Mouse (Mus musculus): Measurements from ENCODE around the gene Gm49336. TPM values are rescaled to one million over a fixed set of nuclear protein-coding genes. Genes with fewer than 3 reads are reported as not detected.
A peak's percentile ranks its signal among the peaks of the same experiment; 100 is the strongest.

Gene Gm49336
- polyA plus RNA-seq, 1 experiment from 2014 or later: 70.0 TPM

DNA sequence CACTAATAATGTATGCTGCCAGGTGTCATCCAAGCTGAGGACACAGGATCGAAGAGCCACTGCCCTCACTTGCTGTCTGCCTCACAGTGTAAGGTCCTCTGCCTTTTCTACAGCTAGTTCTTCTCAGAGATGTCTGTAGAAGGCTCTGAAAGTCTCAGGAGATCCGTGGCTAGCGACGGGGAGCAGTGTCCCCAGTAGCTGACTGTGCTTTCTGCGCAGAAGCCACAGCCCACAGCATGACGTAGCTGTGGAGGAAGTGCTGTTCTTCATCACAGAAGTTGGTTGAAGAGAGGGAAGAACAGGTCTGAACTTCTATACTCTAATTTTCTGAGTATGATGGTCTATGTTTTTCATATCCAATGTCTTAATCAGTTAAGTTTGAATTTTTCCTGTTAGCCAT is 18.0 kb upstream of the Gm49336 start:
- Histone ChIP-seq H3K27ac (ENCODE audit: low read depth, low read length) (no peak overlapping the region), H3K4me2 (peak overlapping the region; percentile 37), H3K9ac (ENCODE audit: low read depth, low read length) (no peak overlapping the region), H3K36me3 (ENCODE audit: control insufficient read depth, insufficient read depth, low read length) (no peaks in the 10 kb centered on the region), H3K4me1 (replicated peaks; ENCODE audit: control insufficient read depth, insufficient read depth, low read length) (0 out of 2 replicates have a peak, but pooled peaks cover 5% of the 10 kb centered on the region), H3K27me3 (replicated peaks; ENCODE audit: control insufficient read depth, insufficient read depth, low read length) (no peaks in the 10 kb centered on the region), H3K9me3 (ENCODE audit: control insufficient read depth, low read length) (no peaks in the 10 kb centered on the region), H3K4me3 (ENCODE audit: low read depth, low read length) (no peak overlapping the region)
- DNase-seq (ENCODE audit: low spot score) (no peak), ATAC-seq (replicated peaks; ENCODE audit: low FRiP score) (no peak)
- 47% methylated on average over 6 of the region's 6 CpGs for WGBS

DNA sequence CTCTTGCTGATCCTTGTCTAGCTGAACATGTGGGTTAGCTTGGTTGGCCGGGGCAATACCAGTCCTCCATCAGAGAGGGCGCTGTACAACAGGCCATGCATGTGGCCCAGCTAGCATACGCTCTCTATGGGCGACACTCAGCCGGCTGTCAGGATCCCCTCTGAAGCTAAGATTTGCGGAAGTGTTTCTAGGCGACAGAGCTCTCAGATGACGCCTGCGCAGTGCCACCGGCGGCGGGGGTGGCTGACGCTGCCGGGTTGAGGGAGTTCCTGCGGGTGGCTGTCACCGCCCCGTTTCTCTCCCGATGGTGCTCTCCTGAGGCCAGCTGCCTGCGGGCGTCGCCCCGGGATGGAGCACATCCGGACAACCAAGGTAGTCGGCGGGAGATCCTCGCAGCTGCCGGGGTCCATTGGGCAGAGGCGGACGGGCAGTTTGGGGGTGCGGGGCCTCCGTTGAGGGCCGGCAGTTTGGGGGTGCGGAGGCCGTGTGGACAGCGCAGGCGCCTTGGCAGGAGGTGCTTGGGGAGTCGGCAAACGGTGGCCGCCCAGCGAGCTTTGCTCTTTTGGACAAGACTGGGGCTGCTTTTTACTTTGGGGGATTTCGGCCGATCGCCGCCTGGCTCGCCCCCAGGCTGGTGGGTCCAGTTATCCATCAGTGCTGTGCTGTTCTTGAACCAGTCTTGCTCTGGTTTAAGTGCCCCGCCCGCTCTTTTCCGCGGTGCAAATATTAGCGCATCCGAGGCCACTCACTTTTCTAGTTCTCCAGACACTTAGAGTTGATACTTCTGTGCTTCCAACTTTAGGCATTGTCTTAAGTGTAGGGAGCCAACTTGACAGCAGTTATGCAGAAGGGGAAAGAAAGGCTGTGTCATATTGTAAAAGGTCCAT is 13.9 kb upstream of the Gm49336 start, which contains the start of gene Mtmr6:
Gene Mtmr6, plus strand, starts transcription at position 239 of the 887 bp plus-strand sequence.
- H3K4me1 ChIP-seq (replicated peaks; ENCODE audit: control insufficient read depth, insufficient read depth, low read length): 0 out of 2 replicates have a peak, but pooled peaks cover 5% of the 10 kb centered on the region
- no peaks in the 10 kb centered on the region for H3K27me3 ChIP-seq (replicated peaks; ENCODE audit: control insufficient read depth, insufficient read depth, low read length)
- no peaks in the 10 kb centered on the region for H3K9me3 ChIP-seq (ENCODE audit: control insufficient read depth, low read length)
- peak; percentile 94 for DNase-seq (ENCODE audit: low spot score)
- peak within 1 kb of the TSS; percentile 80 for H3K9ac ChIP-seq (ENCODE audit: low read depth, low read length)
- H3K4me3 ChIP-seq (ENCODE audit: low read depth, low read length): peak within 1 kb of the TSS; percentile 84
- H3K27ac ChIP-seq (ENCODE audit: low read depth, low read length): peak within 1 kb of the TSS; percentile 47
- no peaks in the 10 kb centered on the region for H3K36me3 ChIP-seq (ENCODE audit: control insufficient read depth, insufficient read depth, low read length)
- peak within 1 kb of the TSS; percentile 88 for H3K4me2 ChIP-seq
- peak; percentile 98 for ATAC-seq (replicated peaks; ENCODE audit: low FRiP score)
- WGBS: under 1% methylated on average over 51 of the region's 51 CpGs

DNA sequence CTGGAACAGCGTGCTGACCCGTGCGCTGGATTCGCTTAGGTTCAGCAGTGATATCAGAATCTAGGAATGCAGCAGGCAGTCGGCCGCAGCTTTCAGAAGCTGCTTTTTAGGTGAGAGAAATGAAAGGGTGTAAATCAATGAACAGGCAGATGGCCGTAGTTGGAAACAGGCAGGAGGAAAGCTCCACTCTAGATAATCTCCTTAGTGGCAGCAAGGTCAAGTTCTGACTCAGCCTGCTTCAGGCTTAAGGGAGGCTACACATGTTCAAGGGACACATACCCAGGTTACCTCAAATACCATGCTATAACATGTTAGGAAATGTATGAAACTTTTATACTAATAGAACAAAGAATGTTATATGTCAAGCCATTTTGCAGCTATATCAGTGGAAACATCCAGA is 11.0 kb upstream of the Gm49336 start:
- no peak overlapping the region for H3K9ac ChIP-seq (ENCODE audit: low read depth, low read length)
- 68% methylated on average over 7 of the region's 7 CpGs for WGBS
- no peak for ATAC-seq (replicated peaks; ENCODE audit: low FRiP score)
- DNase-seq (ENCODE audit: low spot score): no peak
- H3K9me3 ChIP-seq (ENCODE audit: control insufficient read depth, low read length): no peaks in the 10 kb centered on the region
- H3K36me3 ChIP-seq (ENCODE audit: control insufficient read depth, insufficient read depth, low read length): no peaks in the 10 kb centered on the region
- no peak overlapping the region for H3K4me3 ChIP-seq (ENCODE audit: low read depth, low read length)
- peaks cover 5% of the 10 kb centered on the region; the same call in 1 of the 2 replicates for H3K4me1 ChIP-seq (replicated peaks; ENCODE audit: control insufficient read depth, insufficient read depth, low read length)
- no peak overlapping the region for H3K27ac ChIP-seq (ENCODE audit: low read depth, low read length)
- no peaks in the 10 kb centered on the region for H3K27me3 ChIP-seq (replicated peaks; ENCODE audit: control insufficient read depth, insufficient read depth, low read length)
- H3K4me2 ChIP-seq: no peak overlapping the region

DNA sequence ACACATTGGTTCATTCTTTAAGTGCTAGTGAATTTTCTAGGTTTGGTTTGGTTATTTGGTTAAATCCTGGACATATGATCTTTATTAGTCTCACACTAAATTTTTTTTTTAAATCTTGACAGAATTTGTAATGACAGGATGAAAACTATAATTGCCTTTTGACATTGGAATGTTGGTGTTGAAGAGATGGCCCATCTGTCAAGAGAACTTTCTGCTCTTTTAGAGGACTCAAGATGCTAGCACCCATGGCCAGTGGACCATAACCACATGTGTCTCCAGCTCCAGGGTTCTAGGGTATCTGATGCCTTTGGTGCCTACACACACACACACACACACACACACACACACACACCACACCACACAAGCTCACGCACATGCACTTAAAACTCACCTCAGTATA is 6.5 kb upstream of the Gm49336 start:
- WGBS: 90% methylated on average over 1 of the region's 1 CpGs
- no peak overlapping the region for H3K4me3 ChIP-seq (ENCODE audit: low read depth, low read length)
- H3K4me2 ChIP-seq: no peak overlapping the region
- DNase-seq (ENCODE audit: low spot score) (no peak), ATAC-seq (replicated peaks; ENCODE audit: low FRiP score) (no peak)
- H3K27me3 ChIP-seq (replicated peaks; ENCODE audit: control insufficient read depth, insufficient read depth, low read length): no peaks in the 10 kb centered on the region
- H3K4me1 ChIP-seq (replicated peaks; ENCODE audit: control insufficient read depth, insufficient read depth, low read length): peaks cover 3% of the 10 kb centered on the region; the same call in 1 of the 2 replicates
- no peak overlapping the region for H3K27ac ChIP-seq (ENCODE audit: low read depth, low read length)
- no peaks in the 10 kb centered on the region for H3K36me3 ChIP-seq (ENCODE audit: control insufficient read depth, insufficient read depth, low read length)
- H3K9ac ChIP-seq (ENCODE audit: low read depth, low read length): no peak overlapping the region
- H3K9me3 ChIP-seq (ENCODE audit: control insufficient read depth, low read length): no peaks in the 10 kb centered on the region

DNA sequence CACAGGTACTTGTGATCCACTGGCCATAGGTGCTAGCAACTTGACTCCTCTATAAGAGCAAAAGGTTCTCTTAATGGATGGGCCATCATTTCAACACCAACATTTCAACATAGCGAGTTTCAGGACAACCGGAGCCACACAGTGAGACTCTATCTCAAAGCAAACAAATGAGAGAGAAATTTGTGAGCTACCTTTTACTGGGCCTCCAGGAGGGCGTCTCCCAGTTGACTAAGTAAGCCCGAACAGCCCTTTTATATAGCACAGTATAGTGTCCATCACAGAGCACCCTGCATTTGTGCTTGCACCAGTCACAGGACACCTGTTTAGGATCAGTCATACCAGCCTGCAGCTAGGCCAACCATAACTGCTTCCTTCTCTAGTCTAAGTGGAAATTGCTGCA is 5.8 kb upstream of the Gm49336 start:
- no peak overlapping the region for H3K4me2 ChIP-seq
- no peak overlapping the region for H3K9ac ChIP-seq (ENCODE audit: low read depth, low read length)
- no peaks in the 10 kb centered on the region for H3K9me3 ChIP-seq (ENCODE audit: control insufficient read depth, low read length)
- 79% methylated on average over 4 of the region's 4 CpGs for WGBS
- ATAC-seq (replicated peaks; ENCODE audit: low FRiP score): peak; percentile 64
- H3K27ac ChIP-seq (ENCODE audit: low read depth, low read length): no peak overlapping the region
- H3K36me3 ChIP-seq (ENCODE audit: control insufficient read depth, insufficient read depth, low read length): no peaks in the 10 kb centered on the region
- H3K27me3 ChIP-seq (replicated peaks; ENCODE audit: control insufficient read depth, insufficient read depth, low read length): no peaks in the 10 kb centered on the region
- no peak for DNase-seq (ENCODE audit: low spot score)
- H3K4me1 ChIP-seq (replicated peaks; ENCODE audit: control insufficient read depth, insufficient read depth, low read length): peaks cover 10% of the 10 kb centered on the region
- no peak overlapping the region for H3K4me3 ChIP-seq (ENCODE audit: low read depth, low read length)

DNA sequence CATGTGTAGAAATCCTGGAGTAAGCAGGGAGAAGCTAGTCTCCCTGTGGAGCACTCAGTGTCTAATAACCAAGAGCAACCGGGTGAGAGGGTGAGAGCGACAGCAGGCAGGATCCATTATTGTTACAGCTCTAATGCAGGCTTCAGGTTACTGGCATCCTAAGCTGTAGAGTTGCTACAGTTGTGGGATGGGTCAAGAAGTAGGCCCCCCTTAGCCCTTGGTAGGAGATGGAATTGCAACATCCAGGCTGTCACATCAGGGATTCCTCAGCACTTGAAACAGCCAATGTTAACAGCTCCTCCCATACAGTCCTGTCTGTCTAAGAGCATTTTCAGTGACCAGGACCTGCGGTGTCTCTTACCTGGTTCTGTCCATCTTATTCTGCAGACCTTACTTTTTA is 5.0 kb upstream of the Gm49336 start:
- no peaks in the 10 kb centered on the region for H3K36me3 ChIP-seq (ENCODE audit: control insufficient read depth, insufficient read depth, low read length)
- no peak overlapping the region for H3K27ac ChIP-seq (ENCODE audit: low read depth, low read length)
- ATAC-seq (replicated peaks; ENCODE audit: low FRiP score) (no peak), DNase-seq (ENCODE audit: low spot score) (no peak)
- H3K4me3 ChIP-seq (ENCODE audit: low read depth, low read length): no peak overlapping the region
- no peaks in the 10 kb centered on the region for H3K27me3 ChIP-seq (replicated peaks; ENCODE audit: control insufficient read depth, insufficient read depth, low read length)
- no peak overlapping the region for H3K4me2 ChIP-seq
- peaks cover 10% of the 10 kb centered on the region for H3K4me1 ChIP-seq (replicated peaks; ENCODE audit: control insufficient read depth, insufficient read depth, low read length)
- WGBS: 40% methylated on average over 3 of the region's 3 CpGs
- H3K9ac ChIP-seq (ENCODE audit: low read depth, low read length): no peak overlapping the region
- H3K9me3 ChIP-seq (ENCODE audit: control insufficient read depth, low read length): no peaks in the 10 kb centered on the region

DNA sequence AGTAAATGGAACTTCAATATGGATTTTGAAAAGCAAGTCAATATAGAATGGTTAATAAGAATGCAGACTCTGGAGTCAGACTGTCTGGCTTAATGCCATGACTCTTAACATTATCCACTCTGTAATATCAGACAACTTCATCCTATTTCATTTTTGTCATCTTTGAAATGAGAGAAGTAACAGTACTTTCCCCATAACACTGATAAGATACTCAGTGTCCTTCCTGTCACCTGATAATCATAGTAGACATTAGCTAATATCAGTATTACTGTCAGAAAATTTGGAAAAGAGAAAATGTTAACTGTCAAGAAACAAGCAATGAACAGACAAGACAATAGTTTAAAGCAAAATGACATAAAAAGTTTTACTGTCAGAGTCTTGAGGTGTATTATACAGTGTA is 3.5 kb upstream of the Gm49336 start:
- ATAC-seq (replicated peaks; ENCODE audit: low FRiP score) (no peak), DNase-seq (ENCODE audit: low spot score) (no peak)
- Histone ChIP-seq H3K4me3 (ENCODE audit: low read depth, low read length) (no peak overlapping the region), H3K9ac (ENCODE audit: low read depth, low read length) (no peak overlapping the region), H3K27ac (ENCODE audit: low read depth, low read length) (no peak overlapping the region), H3K27me3 (replicated peaks; ENCODE audit: control insufficient read depth, insufficient read depth, low read length) (no peaks in the 10 kb centered on the region), H3K4me2 (no peak overlapping the region), H3K36me3 (ENCODE audit: control insufficient read depth, insufficient read depth, low read length) (no peaks in the 10 kb centered on the region), H3K4me1 (replicated peaks; ENCODE audit: control insufficient read depth, insufficient read depth, low read length) (peaks cover 10% of the 10 kb centered on the region), H3K9me3 (ENCODE audit: control insufficient read depth, low read length) (no peaks in the 10 kb centered on the region)

DNA sequence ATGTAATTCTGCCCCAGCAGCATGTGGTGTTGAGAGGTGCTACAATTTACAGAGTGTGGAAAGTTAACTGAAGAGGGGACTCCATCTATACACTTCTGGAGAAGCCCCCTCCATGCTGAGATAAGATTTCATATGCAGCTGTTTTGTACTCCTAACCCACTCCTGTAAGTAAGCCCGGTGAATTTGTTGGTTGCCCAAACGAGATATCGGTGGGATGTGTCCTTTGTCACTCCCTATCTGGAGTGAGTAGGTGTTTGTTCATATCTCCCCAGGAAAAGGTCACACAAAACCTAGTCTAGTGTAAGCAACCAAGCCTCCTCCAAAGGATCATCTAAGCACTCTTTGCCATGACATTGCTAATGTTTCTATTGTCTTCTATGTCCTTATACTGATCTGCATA is 2.2 kb upstream of the Gm49336 start:
- Histone ChIP-seq H3K27ac (ENCODE audit: low read depth, low read length) (no peak overlapping the region), H3K4me2 (peak overlapping the region; percentile 20; the same call in 1 of the 2 replicates), H3K27me3 (replicated peaks; ENCODE audit: control insufficient read depth, insufficient read depth, low read length) (no peaks in the 10 kb centered on the region), H3K4me1 (replicated peaks; ENCODE audit: control insufficient read depth, insufficient read depth, low read length) (peaks cover 10% of the 10 kb centered on the region), H3K36me3 (ENCODE audit: control insufficient read depth, insufficient read depth, low read length) (no peaks in the 10 kb centered on the region), H3K9me3 (ENCODE audit: control insufficient read depth, low read length) (no peaks in the 10 kb centered on the region), H3K9ac (ENCODE audit: low read depth, low read length) (no peak overlapping the region), H3K4me3 (ENCODE audit: low read depth, low read length) (no peak overlapping the region)
- ATAC-seq (replicated peaks; ENCODE audit: low FRiP score) (no peak), DNase-seq (ENCODE audit: low spot score) (no peak)
- WGBS: 41% methylated on average over 3 of the region's 3 CpGs
